Mouse (Mus musculus) neural tube, postnatal 0 days (tissue): Measurements from ENCODE around the gene Slc24a1. TPM values are rescaled to one million over a fixed set of nuclear protein-coding genes. Genes with fewer than 3 reads are reported as not detected.

ENCODE experiments used
- microRNA-seq: library from miRNA; unstranded; fragments of <30 nt; microRNA quantifications from one replicate; pipeline ENCODE4, GENCODE M21; 2016
- polyA plus RNA-seq: library from polyadenylated mRNA; unstranded; fragments of >200 nt; fragmentation: Nextera tagmentation; extraction: Ambion mirVana; gene quantifications from 2 replicates; pipeline ENCODE4 v1.2.1, GENCODE M21; 2015

Gene Slc24a1
- 0.05 and 0.08 TPM in 2 replicates for polyA plus RNA-seq

GRCm38 (mm10) chr9:64951161-64951657 is at the start of gene Slc24a1:
TSS of gene Slc24a1 (minus strand) at chr9:64951607.

GRCm38 (mm10) chr9:64960117-64960977 is 8.9 kb upstream of the Slc24a1 start, which contains the start of gene Ints14:
TSS of gene Ints14 (plus strand) at chr9:64960905.

Small RNA genes lying within 50 kb of the gene (microRNA-seq; reads per million reads assigned to microRNA genes)
- gene Gm25640 = not detected

Other genes with a start within 250 kb of the Slc24a1 start
- gene Rab11a, start 213.8 kb downstream of the Slc24a1 start, polyA plus RNA-seq = 415 and 436 TPM in 2 replicates
- gene Dennd4a, start 140.3 kb downstream of the Slc24a1 start, polyA plus RNA-seq = 9.2 and 10.2 TPM in 2 replicates
- 27.2 and 27.7 TPM in 2 replicates for gene Ints14, start 9.3 kb upstream of the Slc24a1 start, polyA plus RNA-seq
- 218 and 219 TPM in 2 replicates for gene Hacd3, start 70.1 kb upstream of the Slc24a1 start, polyA plus RNA-seq
- 24.2 and 24.4 TPM in 2 replicates for gene Dpp8, start 80.8 kb upstream of the Slc24a1 start, polyA plus RNA-seq
- gene Igdcc4, start 149.9 kb upstream of the Slc24a1 start, polyA plus RNA-seq = 14.2 and 15.6 TPM in 2 replicates
- gene Igdcc3, start 189.6 kb upstream of the Slc24a1 start, polyA plus RNA-seq = 7.2 and 8.1 TPM in 2 replicates
- 7.5 and 9.4 TPM in 2 replicates for gene Parp16, start 243.7 kb upstream of the Slc24a1 start, polyA plus RNA-seq